Mouse (Mus musculus) thymus, adult 2 months (tissue): ENCODE data around the gene Evc2.

Experiments used
- CTCF ChIP-seq: fragments of 200-500 bp; IDR thresholded peaks from 2 replicates; pipeline ENCODE4 v1.5.1; 2012; ENCODE audit warnings: mild to moderate bottlenecking, control low read depth, low read length, moderate library complexity, borderline replicate concordance; ENCODE audit not compliant: control insufficient read depth, poor library complexity, insufficient read depth; ENCODE audit errors: extremely low read depth
- POLR2A ChIP-seq: fragments of 200-500 bp; IDR thresholded peaks from 2 replicates; pipeline ENCODE4 v1.6.1; 2012; ENCODE audit warnings: mild to moderate bottlenecking, low read length, control low read depth, moderate library complexity; ENCODE audit not compliant: control insufficient read depth, poor library complexity, insufficient read depth; ENCODE audit errors: extremely low read depth

- TF ChIP-seq CTCF (no peak), POLR2A (no peak)
Observed at GRCm38 (mm10) chr5:37335061-37335460, 3.2 kb upstream of the Evc2 start.
